Mouse (Mus musculus): ENCODE measurements at regions not wholly inside any gene's neighbourhood (a gene's known extent, or its start where the extent isn't known, plus 50 kb on each side); places are given as distances from the start of the nearest gene placed in this dataset.

DNA sequence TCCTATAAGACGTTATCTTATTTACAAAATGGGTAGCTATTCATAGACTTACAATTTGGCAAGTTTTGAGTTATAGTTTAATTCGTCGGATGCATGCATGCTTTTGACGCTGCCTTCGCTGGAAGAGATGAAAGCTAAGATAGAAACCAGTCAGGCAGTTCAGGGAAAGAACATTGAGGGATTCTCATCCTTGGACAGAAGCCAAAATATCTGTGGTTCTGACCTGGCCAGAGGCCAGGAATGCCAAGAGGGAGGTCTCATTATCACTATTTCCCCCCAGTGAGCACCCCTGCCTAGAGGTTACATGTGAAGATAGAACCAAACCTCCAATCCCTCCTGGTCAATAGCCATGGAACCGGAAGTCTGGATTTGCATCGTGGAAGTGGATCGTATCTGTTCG lies 167.1 kb upstream of the Ankrd55 start:
- no peak for DNase-seq (ENCODE audit: low read depth, low spot score)

DNA sequence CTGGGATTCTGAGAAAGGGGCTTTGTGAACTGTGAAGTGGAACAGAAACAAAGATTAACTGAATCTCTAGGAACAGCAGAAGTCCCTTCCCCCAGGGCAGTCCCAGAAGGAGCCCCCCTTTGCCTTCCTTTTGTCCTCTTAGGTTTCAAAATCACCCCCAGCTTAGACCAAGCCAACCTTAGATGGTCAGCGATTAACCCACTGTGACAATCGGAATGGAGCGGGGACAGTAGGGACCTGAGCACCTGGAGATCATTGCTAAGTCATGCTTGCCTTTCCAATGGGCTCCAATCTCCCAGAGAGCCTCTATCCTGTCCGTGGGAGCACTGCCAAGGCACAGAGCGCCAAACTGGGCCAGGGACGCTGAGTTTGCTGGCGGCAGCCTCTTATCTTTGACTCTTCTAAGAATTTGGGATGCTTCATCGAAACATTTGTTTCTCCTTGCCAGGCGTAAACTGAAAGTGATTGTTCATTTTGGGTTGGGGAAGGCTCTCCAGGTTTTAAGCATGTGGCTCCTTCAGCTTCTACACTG lies 165.3 kb upstream of the Ankrd55 start:
- DNase-seq (ENCODE audit: low read depth, low spot score), result no peak

DNA sequence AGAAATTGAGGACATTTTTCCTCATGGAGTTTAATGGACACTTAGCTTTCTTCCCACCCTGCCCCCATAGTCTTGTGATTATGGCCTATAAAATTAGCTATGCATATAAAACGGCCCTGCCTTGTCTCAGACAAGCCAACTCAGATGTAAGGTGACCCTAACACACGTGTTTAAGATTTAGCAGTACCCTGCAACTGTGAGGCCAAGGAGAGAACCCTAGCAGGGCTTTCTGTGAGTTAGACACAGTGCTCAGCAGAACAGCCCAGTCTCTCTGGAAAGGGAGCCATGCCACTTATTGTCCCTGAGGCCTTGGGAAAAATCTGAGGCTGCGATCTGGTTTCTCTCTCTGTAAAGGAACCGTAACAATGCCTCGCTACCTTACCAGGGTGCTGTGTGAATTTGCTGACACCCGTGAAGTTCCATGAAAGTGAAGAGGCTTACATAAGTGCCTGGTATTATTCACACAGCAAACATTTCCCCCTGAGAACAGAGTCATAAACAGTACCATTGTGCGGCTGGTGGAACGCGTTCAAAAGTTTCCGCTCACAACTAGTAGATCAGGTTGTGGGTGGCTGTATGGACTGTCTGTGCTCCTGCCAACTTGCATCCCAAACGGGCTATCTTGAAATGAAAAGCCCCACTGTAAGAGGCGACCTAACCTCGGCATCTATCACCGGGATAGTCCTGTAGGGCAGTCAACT lies 162.3 kb upstream of the Ankrd55 start:
- DNase-seq (ENCODE audit: low read depth, low spot score), result no peak

DNA sequence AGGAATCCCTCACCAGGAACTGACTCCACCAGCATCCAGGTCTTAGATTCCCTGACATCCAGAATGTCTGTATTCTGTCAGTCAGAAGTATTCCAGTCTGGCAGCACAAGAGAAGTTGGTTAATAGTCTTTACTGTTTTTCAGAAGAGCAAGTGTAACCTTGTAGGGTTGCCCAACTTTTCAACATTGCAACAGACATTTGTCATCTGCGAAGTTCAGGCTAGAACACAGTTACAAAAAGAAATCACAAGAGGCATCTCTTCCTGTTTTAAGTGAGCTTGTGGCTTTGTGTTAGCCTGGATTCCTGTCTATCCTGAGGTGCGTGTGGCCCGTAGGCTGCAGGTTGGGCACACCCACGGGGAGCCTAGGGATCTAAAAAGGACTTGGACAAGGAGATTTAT lies 158.0 kb upstream of the Ankrd55 start:
- DNase-seq (ENCODE audit: low read depth, low spot score), result no peak

DNA sequence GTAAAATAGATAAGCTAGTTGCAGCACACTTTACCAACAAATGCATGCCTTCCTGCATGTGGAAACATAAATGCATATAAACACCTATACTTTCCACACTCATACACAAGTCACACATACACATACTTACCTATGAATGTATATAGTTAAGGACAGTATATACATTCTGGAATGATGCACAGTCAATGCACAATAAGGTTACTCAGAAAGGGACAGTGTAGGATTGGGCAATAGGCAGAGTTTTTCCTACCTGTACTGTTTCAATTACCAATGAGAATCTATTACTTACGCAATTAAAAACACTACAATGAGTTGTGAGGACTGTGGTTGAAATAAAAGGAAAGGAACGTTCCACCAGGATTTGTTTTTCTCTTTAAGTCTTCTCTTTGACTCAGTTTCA lies 157.5 kb upstream of the Ankrd55 start:
- DNase-seq (ENCODE audit: low read depth, low spot score), result no peak

DNA sequence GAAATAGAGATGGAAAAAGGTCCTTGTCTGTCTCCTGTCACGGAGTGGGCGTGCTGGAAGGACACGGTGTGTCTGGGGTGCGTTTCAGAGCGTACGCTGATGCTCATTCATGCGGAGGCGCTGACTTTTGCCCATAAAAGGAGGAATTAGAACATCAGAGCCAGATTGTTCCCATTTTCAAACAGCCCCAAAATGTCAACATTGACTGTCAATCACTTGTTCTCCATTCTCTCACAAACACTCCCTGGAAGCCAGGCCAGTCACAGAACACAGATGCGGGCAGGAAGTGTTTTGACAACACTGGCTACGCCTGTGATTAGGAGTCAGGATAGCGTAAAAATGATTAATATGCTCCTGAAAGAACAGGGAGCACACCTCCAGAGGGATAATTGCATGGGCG lies 157.1 kb upstream of the Ankrd55 start:
- DNase-seq (ENCODE audit: low read depth, low spot score), result no peak

DNA sequence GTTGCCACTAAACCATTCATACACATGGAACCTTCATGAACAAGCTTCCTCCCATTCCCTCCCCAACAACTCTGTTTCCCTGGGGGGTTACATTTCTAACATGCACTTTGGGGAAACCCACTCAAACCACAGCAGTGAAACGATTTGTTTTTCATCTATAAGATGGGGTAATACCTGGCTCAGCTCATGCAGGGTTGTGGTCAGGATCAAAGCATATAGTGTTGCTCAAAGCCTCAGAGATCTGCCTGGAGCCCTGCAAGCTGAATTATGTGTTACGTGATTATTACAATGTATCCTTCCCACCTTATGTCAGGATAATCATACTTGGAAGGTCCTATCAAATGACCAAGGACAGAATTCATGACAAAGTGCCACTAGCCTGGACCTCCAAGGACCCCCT lies 154.5 kb upstream of the Ankrd55 start:
- no peak for DNase-seq (ENCODE audit: low read depth, low spot score)

DNA sequence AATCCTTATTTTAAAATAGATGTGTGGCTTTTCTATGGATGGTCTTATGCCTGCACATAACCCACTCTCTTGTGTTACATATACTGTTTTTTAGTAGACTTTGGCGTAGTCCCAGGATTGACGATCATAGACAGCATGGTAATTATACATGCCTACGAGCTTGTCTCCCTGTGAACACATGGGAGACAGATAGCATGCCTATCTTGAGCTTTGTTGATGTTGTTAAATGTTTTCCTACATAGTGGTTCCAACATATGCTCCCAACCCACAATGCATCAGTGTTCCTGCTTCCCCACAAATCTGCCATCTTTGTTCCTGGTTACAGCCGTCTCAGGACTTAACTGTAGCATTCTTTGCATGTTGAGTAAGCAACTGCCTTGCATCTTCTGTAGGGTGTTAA lies 153.6 kb upstream of the Ankrd55 start:
- DNase-seq (ENCODE audit: low read depth, low spot score), result no peak

DNA sequence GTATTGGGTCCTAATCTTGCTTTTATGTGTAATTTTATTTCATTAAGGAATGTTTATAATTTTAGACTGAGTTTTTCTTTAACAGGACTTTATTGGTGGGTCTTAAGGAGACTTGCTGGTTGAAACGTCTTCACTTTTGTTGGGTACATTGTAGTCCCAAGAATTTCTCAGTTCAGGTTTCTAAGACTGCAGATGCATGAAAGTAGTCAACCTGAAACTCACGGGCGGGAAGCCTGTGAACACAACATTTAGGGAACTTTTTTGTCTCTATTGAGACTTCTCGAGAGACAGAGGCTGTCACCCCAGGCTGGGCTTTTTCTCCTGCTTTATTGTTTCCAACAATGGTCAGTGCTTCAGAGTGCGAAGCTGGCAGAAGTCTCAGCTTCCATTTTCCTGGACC lies 152.5 kb upstream of the Ankrd55 start:
- DNase-seq (ENCODE audit: low read depth, low spot score), result no peak

DNA sequence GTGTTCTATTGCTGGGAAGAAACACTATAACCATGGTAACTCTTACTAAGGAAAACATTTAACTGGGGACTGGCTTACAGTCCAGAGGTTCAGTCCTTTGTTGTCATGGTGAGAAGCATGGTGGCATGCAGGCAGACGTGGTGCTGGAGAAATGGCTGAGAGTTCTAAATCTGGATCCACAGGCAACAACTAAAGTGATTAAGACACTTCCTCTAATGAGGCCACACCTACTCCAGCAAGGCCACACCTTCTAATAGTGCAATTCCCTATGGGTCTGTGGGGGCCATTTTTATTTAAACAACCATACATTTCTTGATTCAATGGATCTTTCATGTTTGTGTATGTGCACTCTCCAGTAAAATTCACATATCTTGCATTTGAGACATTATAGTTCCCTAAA lies 151.4 kb upstream of the Ankrd55 start:
- peak; percentile 46 for DNase-seq (ENCODE audit: low read depth, low spot score)

DNA sequence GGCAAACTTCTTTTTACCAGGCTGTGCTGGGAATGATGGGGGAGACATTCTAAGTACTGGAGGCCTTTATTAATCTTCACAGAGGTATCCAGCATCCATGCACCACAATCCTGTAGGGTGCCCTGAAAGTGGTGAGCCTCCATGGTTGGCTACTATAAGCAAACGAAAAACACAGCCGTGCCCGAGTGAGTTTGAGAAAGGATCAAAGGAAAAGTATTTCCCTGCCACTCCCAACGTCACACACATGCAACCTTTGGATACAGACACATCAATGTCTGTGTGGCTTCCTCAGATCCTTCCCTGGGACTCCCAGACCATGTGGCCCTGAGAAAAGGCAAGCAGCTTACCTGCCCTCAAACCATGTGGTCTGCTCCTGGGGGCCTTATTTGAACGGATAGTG lies 147.4 kb upstream of the Ankrd55 start:
- no peak for DNase-seq (ENCODE audit: low read depth, low spot score)

DNA sequence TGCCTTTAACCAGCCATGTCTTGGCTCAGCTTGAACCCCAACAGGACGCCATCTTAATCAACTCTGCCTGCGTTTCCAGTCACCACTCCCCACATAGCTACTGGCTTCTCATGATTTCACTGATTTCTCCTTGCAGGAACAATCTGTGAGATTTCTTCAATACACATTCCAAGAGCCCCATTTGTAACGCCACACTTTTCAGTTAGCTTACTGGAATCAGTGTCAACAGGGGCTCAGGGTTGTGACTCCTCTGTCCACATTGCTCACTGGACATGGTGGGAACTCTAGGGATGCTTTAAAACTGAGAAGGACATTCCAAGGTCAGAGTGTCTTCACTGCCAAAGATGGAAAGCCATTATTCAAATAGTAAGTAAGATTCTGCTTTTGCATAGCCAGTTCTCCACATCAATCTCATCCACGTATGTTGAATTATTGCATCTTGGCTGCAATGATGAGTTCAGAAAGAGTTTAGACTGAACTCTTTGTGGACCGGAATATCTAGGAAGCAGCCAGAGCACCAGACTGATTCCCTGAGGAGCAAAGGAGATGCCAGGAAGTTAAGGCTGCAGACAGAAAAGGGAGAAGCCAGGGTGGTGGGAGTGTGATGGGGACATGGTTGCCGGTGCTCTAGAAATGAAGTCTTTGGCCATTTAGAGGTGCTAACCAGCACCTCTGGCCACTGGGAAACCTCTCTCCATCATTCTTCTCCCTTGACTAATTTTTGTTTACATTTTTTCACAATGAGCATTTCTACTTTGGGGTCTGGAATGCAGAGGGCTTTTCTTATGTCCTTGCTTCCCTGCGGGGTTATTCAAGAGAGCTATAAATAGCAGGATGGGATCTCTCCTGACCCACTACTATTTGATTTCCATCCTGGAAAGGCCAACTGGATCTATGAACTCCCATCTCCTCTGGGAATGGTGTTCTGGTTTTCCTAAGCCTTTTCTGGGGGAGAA lies 143.6 kb upstream of the Ankrd55 start:
- peak; percentile 8 for DNase-seq (ENCODE audit: low read depth, low spot score)

DNA sequence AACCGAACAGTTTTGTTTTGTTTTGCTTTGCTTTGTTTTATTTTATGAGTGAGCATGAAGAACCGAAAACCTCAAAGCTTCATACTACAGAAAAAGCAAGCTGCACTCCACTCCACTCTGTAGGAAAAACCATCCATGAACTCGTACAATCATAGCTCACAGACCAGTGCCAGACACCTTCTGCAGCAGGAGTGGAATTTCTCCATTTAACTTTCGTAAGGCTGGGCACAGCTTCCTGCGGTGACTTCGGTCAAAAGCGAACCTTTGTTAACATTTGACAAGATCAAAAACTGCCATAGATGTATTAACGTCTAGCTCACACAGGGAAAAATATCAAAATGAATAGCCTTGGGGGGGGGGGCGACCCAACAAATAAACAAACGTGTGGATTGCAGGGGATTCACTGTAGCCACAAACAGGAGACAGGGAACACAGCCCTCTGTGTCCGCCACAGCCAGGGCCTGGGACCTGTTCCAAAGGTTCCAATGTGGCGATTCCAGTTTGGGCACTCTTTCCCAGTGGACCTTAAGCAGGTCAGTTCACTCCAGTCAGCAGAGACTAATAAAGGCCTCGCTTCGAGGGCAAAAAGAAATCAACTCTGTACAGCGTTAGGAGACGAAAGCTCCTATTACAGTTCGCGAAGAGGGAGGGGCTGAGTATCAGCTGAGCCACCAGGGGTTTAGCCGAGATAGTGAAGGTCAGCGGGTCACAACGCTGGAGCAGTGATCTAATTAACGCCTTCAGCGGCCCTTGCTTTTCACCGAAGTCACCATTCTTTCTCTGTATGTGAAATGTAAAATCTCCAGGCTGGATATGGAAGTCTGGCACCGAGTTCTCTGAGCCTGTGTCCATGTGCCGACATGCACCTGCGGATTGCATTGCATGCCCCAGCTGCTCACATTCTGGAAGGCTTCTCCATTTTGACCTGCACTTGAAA lies 135.4 kb upstream of the Ankrd55 start:
- peak; percentile 51 for DNase-seq (ENCODE audit: low read depth, low spot score)

DNA sequence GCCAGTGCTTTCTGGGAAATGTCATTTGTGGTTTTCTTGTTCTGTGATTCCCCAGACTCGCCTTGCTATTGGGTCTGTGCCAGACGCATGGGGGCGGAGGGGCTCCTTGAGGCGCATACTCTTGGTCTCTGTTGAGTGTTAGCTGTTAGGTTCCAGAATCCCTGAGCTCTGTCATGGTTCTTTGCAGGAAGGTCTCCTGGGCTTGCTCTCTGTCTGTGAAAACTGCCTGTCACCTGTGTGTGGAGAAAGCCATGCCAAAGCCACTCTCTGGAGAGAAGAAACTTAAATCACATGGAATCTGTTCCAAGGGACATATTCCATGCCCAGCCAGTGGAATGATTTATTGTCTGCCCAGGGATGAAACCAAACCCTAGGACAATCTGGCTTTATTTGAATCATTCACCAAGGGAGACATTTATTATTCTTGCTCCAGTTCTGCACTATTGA lies 134.5 kb upstream of the Ankrd55 start:
- DNase-seq (ENCODE audit: low read depth, low spot score), result peak; percentile 10

DNA sequence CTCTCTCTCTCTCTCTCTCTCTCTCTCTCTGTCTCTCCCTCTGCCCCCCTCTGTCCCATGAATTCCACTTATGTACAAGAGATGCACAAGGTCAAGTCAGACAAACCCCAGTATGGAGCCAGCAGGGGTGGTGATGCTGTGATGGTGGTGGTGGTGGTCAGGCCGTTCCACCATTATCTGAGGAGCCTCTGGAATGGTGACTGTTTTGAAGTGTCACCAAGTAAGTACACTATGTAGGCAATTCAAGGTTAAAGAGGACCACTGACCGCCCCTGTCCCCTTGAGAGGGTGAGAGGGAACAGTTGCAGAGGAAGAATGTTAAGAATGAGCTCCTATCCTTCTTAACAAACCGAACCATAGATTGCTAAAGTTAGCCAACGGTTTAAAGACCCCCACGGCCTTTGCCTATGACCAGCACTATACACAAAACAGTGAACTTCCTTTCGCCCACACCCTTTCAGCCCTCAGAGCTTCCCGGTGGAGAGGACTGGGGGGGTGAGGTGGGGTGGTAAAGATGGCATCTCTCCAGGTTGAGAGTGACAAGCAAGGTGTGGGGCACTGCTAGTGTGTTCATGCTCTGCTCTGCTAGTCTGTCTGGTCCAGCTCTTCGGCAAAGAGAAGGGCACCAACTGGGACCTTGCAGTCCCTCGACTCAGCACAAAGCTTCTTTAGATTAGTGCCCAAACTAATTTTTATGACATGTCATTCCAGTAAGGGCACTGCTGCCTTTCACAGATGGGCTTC lies 128.7 kb upstream of the Ankrd55 start:
- no peak for DNase-seq (ENCODE audit: low read depth, low spot score)

DNA sequence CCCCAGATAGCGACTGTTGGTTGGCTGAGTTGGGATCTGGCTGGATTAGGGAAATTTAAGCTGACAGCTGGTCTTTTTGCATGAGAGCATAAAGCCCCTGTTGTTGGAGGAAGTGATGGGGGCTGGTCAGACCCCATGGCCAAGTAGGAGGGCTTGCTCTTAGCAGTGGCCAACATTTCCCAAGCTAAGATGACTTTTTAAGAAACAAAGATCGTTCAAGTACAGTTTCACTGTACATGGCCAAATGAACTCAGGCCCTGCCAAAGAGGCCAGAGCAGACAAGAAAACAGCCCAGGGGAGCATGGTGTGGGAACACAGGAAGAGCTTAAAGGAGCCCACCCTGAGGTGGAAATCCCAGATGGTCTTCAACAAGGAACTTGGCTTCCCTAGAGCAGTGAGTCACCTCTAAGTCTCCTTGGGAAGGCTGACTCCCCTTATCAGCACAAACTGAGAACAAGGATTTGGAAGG lies 128.0 kb upstream of the Ankrd55 start:
- DNase-seq (ENCODE audit: low read depth, low spot score), result no peak

DNA sequence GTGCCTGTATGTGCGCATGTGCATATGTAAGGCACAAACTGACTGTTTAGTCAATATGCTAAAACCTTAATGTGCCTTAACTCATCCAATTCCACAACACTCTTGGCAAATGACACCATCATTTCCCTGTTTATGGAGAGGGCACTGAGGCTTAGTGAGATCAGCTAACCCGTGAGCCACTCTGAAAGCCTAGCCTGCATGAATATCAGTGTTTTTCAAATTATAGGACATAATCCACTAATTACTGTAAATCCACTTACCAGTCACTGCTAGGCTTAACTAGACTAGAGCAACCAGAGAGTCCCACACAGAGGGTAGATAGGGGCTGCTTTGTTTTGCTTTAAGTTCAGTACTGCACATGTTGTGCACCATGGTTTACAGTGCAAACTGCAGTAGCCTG lies 127.5 kb upstream of the Ankrd55 start:
- no peak for DNase-seq (ENCODE audit: low read depth, low spot score)

DNA sequence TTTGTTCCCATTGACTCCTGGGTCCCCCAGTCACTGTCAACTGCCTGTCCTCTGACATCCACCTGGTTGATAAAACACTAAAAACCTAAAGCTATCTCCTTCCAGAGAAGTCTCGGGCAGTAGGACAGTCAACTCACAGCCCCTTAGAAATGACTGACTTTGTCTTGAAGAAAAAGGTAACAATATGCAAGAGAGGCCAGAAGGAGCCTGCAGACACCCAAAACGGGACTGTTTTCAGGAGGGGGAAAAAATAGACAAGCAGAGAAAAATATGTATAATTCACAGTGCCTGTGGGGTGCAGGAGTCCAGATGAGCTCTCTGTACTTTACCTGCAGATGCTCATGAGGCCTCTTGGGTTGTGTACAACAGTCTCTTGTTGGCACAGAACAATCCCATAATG lies 126.4 kb upstream of the Ankrd55 start:
- no peak for DNase-seq (ENCODE audit: low read depth, low spot score)

DNA sequence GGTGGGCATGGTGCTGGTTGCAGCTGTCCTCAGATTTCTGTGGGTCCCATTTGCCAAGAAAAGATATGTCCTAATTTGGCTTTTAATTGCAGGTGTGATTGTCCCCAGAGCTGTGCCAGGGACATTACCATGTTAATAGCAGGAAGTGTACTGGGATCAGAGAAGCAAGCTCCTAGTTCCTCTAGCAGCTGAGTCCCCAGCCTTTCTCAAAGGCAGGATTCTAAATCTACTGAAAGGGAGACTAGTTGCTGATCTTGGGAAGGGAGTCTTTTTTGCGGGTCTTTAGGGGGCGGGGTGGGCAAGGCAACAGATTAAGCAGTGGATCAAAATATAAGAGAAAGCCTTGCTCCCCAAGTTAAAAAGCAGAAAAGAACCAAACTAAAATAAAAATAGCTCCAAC lies 122.3 kb upstream of the Ankrd55 start:
- DNase-seq (ENCODE audit: low read depth, low spot score), result no peak

DNA sequence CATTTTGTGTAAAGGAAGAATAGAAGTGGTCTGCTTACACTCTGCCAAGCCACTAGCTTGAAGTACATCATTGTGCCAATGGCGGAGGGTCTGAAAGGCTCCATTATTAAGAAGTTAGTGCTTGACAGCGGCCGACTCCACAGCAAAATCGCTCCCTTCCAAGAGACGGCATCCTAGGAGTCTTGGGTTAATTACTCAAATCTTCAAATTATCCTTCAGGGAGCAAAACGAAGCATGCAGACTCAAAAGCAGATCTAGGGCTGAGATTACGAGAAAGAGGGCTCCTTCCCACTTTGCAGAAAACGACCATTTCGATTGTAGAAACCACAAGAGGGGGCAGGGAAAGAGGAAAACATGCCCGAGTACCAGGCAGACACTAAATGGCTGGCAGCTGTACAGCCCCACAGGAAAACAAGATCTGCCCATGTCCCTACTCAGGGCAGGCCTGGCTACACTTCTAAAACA lies 121.9 kb upstream of the Ankrd55 start:
- DNase-seq (ENCODE audit: low read depth, low spot score), result no peak

DNA sequence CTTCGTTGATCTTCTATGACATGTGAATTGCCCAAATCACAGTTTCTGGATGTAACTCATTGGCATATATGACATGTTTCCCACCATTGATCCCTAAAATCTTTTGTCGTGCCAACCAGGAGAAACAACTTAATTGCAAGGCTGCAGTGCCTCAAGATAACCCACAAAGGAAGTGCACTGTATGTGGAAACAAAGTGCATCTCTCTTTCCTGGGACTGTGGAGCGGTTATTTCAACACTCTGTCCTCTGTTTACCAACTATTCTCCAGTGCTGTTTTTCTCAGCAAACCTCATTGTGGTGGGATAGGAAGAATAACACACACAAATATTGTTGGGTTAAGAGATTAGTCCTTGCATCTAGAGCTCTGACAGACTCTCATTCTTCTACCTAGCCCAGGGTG lies 119.8 kb upstream of the Ankrd55 start:
- DNase-seq (ENCODE audit: low read depth, low spot score), result no peak

Measured in R1 (cell line).